Mouse (Mus musculus) heart, adult 2 months (tissue): ENCODE measurements at regions not wholly inside any gene's neighbourhood (a gene's known extent, or its start where the extent isn't known, plus 50 kb on each side); places are given as distances from the start of the nearest gene placed in this dataset.

Experiments used
- DNase-seq, 2 experiments: peaks; one replicate each; pipeline ENCODE4 v3.0.0; 2021
- H3K27ac ChIP-seq: fragments of 200-600 bp; 2 replicates; pipeline ENCODE4 v1.8.1; 2022
- H3K27me3 ChIP-seq: fragments of 200-500 bp; 2 replicates; pipeline ENCODE4 v1.6.1; 2012; ENCODE audit warnings: mild to moderate bottlenecking, low read length, inconsistent platforms, mixed read lengths; ENCODE audit not compliant: control insufficient read depth, insufficient read depth
- H3K36me3 ChIP-seq: fragments of 200-500 bp; 2 replicates; pipeline ENCODE4 v1.6.1; 2012; ENCODE audit warnings: low read length, inconsistent platforms; ENCODE audit not compliant: control insufficient read depth, insufficient read depth
- H3K4me1 ChIP-seq: fragments of 200-500 bp; 2 replicates; pipeline ENCODE4 v1.6.1; 2011; ENCODE audit warnings: low read length; ENCODE audit not compliant: control insufficient read depth, insufficient read depth
- H3K4me3 ChIP-seq: fragments of 200-600 bp; 2 replicates; pipeline ENCODE4 v1.8.1; 2022
- H3K79me2 ChIP-seq: fragments of 200-500 bp; replicated peaks from 2 replicates; pipeline ENCODE4 v1.6.1; 2012; ENCODE audit warnings: mild to moderate bottlenecking, inconsistent platforms, low read length, moderate library complexity, mixed read lengths; ENCODE audit not compliant: control insufficient read depth, insufficient read depth
- H3K9ac ChIP-seq: fragments of 200-500 bp; 2 replicates; pipeline ENCODE4 v1.6.1; 2012; ENCODE audit warnings: low read depth, mild to moderate bottlenecking, control low read depth, inconsistent platforms, low read length, mixed read lengths
- CTCF ChIP-seq: fragments of 200-600 bp; IDR thresholded peaks from 2 replicates; pipeline ENCODE4 v1.8.1; 2022; ENCODE audit warnings: antibody characterized with exemption, mild to moderate bottlenecking, moderate library complexity
- EP300 ChIP-seq: fragments of 200-500 bp; IDR thresholded peaks from 2 replicates; pipeline ENCODE4 v1.6.1; 2011; ENCODE audit warnings: low read depth, low read length, control low read depth; ENCODE audit not compliant: insufficient read depth
- POLR2A ChIP-seq: fragments of 200-500 bp; IDR thresholded peaks from 2 replicates; pipeline ENCODE4 v1.6.1; 2011; ENCODE audit warnings: mild to moderate bottlenecking, low read depth, low read length, control low read depth; ENCODE audit not compliant: insufficient read depth
- WGBS: fragments of 180-500 bp; shearing (Covaris S2); methylation state at CpG from one replicate; pipeline ENCODE4 v1.1.7; 2018; 5-methylcytosine and 5-hydroxymethylcytosine counted together
- intact Hi-C: fragments of 180-260 bp; cut with DNase I; formaldehyde crosslinking; loops from one replicate; pipeline ENCODE4 v1.15.1; 2025

GRCm38 (mm10) chr10:102762378-102762777 is 250.4 kb downstream of the Rassf9 start:
- TF ChIP-seq POLR2A = no peak
- no peak for TF ChIP-seq EP300
- TF ChIP-seq CTCF = no peak
- WGBS = 69% methylated on average over 2 of the region's 2 CpGs
- intact Hi-C loops = no loop called here
- Histone ChIP-seq H3K4me3 (no peak overlapping the region), H3K4me1 (no peaks in the 10 kb centered on the region), H3K79me2 (no peaks in the 10 kb centered on the region), H3K27me3 (no peaks in the 10 kb centered on the region), H3K9ac (no peak overlapping the region), H3K27ac (no peak overlapping the region), H3K36me3 (no peaks in the 10 kb centered on the region)
- DNase-seq = no peak

- no peak overlapping the region; the same call in 1 of the 2 replicates for H3K9ac ChIP-seq
- intact Hi-C loops = loop anchor here (1.0 to 5.0 kb wide), 3 partner anchors 22 to 237 kb away; no protein-coding TSS in a partner anchor
- H3K36me3 ChIP-seq = no peaks in the 10 kb centered on the region
- peak overlapping the region; percentile 44; the same call in 1 of the 2 replicates for H3K27ac ChIP-seq
- H3K4me3 ChIP-seq = no peak overlapping the region
- peak in 1 of 2 experiments; percentile 14 for DNase-seq
- TF ChIP-seq CTCF (peak; percentile 78), POLR2A (no peak), EP300 (no peak)
- peaks cover 3% of the 10 kb centered on the region for H3K4me1 ChIP-seq
- H3K27me3 ChIP-seq = no peaks in the 10 kb centered on the region
- H3K79me2 ChIP-seq = no peaks in the 10 kb centered on the region
- WGBS = 26% methylated on average over 3 of the region's 3 CpGs
These were observed 223.2 kb downstream of the Rassf9 start for GRCm38 (mm10) chr10:102735207-102735606.

GRCm38 (mm10) chr10:102732420-102732819 is 220.4 kb downstream of the Rassf9 start:
- Histone ChIP-seq H3K79me2 (no peaks in the 10 kb centered on the region), H3K36me3 (no peaks in the 10 kb centered on the region), H3K4me1 (peaks cover 3% of the 10 kb centered on the region), H3K27me3 (no peaks in the 10 kb centered on the region), H3K9ac (no peak overlapping the region), H3K27ac (no peak overlapping the region; the same call in 1 of the 2 replicates), H3K4me3 (no peak overlapping the region)
- no peak for DNase-seq
- intact Hi-C loops = loop anchor here (5.0 kb wide), 1 partner anchor 45 kb away; no protein-coding TSS in a partner anchor
- no peak for TF ChIP-seq EP300
- no peak for TF ChIP-seq POLR2A
- no peak for TF ChIP-seq CTCF
- WGBS = 37% methylated on average over 6 of the region's 6 CpGs

GRCm38 (mm10) chr10:102712263-102712662 is 200.2 kb downstream of the Rassf9 start:
- H3K4me1 ChIP-seq = peaks cover 1% of the 10 kb centered on the region
- no peaks in the 10 kb centered on the region for H3K79me2 ChIP-seq
- no peaks in the 10 kb centered on the region for H3K27me3 ChIP-seq
- 30% methylated on average over 2 of the region's 2 CpGs for WGBS
- peak overlapping the region; percentile 94 for H3K27ac ChIP-seq
- no peak overlapping the region for H3K9ac ChIP-seq
- TF ChIP-seq POLR2A (peak; percentile 34; the same call in 1 of the 2 replicates), CTCF (no peak), EP300 (peak; percentile 87)
- no peak overlapping the region for H3K4me3 ChIP-seq
- H3K36me3 ChIP-seq = no peaks in the 10 kb centered on the region
- intact Hi-C loops = loop anchor here (1.0 to 2.0 kb wide), 3 partner anchors 22 to 199 kb away; partner anchors contain the start of gene Rassf9
- peak in 1 of 2 experiments; percentile 49 for DNase-seq

- intact Hi-C loops = no loop called here
- Histone ChIP-seq H3K27ac (no peak overlapping the region), H3K36me3 (no peaks in the 10 kb centered on the region), H3K27me3 (no peaks in the 10 kb centered on the region), H3K9ac (no peak overlapping the region), H3K4me1 (no peaks in the 10 kb centered on the region; the same call in 1 of the 2 replicates), H3K79me2 (no peaks in the 10 kb centered on the region), H3K4me3 (no peak overlapping the region)
- DNase-seq = no peak
- no peak for TF ChIP-seq POLR2A
- TF ChIP-seq CTCF = no peak
- no peak for TF ChIP-seq EP300
- 91% methylated on average over 3 of the region's 3 CpGs for WGBS
These were observed 193.8 kb downstream of the Rassf9 start for GRCm38 (mm10) chr10:102705848-102706247.

GRCm38 (mm10) chr10:102694810-102695209 is 182.8 kb downstream of the Rassf9 start:
- Histone ChIP-seq H3K4me1 (no peaks in the 10 kb centered on the region; the same call in 1 of the 2 replicates), H3K4me3 (no peak overlapping the region), H3K36me3 (no peaks in the 10 kb centered on the region; the same call in 1 of the 2 replicates), H3K27ac (no peak overlapping the region), H3K27me3 (no peaks in the 10 kb centered on the region), H3K79me2 (no peaks in the 10 kb centered on the region), H3K9ac (no peak overlapping the region)
- intact Hi-C loops = no loop called here
- no peak for DNase-seq
- WGBS = 85% methylated on average over 2 of the region's 2 CpGs
- TF ChIP-seq CTCF = no peak
- TF ChIP-seq POLR2A = no peak
- TF ChIP-seq EP300 = no peak
